Mouse (Mus musculus): Measurements from ENCODE around the gene Krt77. TPM values are rescaled to one million over a fixed set of nuclear protein-coding genes. Genes with fewer than 3 reads are reported as not detected.

The Krt77 gene
- polyA plus RNA-seq, 1 experiment from 2014 or later = not detected

Other genes with a start within 250 kb of the Krt77 start
- not detected in 2 replicates for gene Gm5414, start 241.5 kb downstream of the Krt77 start, polyA plus RNA-seq (2014; fragmentation: Nextera tagmentation; extraction: Ambion mirVana)
- not detected in 2 replicates for gene Gm5478, start 222.3 kb downstream of the Krt77 start, polyA plus RNA-seq (2014; fragmentation: Nextera tagmentation; extraction: Ambion mirVana)
- not detected in 2 replicates for gene Krt6b, start 189.4 kb downstream of the Krt77 start, polyA plus RNA-seq (2014; fragmentation: Nextera tagmentation; extraction: Ambion mirVana)
- gene Krt6a, start 175.4 kb downstream of the Krt77 start, polyA plus RNA-seq (2014; fragmentation: Nextera tagmentation; extraction: Ambion mirVana) = not detected in 2 replicates
- gene Krt5, start 156.8 kb downstream of the Krt77 start, polyA plus RNA-seq (2014; fragmentation: Nextera tagmentation; extraction: Ambion mirVana) = 1.8 and 1.9 TPM in 2 replicates
- not detected in 2 replicates for gene Krt71, start 126.6 kb downstream of the Krt77 start, polyA plus RNA-seq (2014; fragmentation: Nextera tagmentation; extraction: Ambion mirVana)
- gene Krt72, start 83.2 kb downstream of the Krt77 start, polyA plus RNA-seq (2014; fragmentation: Nextera tagmentation; extraction: Ambion mirVana) = 0.10 TPM in 1 of 2 replicates, not detected in the other
- 0.08 and 0.24 TPM in 2 replicates for gene Krt73, start 67.4 kb downstream of the Krt77 start, polyA plus RNA-seq (2014; fragmentation: Nextera tagmentation; extraction: Ambion mirVana)
- not detected in 2 replicates for gene Krt2, start 51.5 kb downstream of the Krt77 start, polyA plus RNA-seq (2014; fragmentation: Nextera tagmentation; extraction: Ambion mirVana)
- 1.5 and 1.8 TPM in 2 replicates for gene Krt1, start 18.9 kb downstream of the Krt77 start, polyA plus RNA-seq (2014; fragmentation: Nextera tagmentation; extraction: Ambion mirVana)
- not detected in 2 replicates for gene Krt76, start 23.2 kb upstream of the Krt77 start, polyA plus RNA-seq (2014; fragmentation: Nextera tagmentation; extraction: Ambion mirVana)
- gene Krt4, start 55.0 kb upstream of the Krt77 start, polyA plus RNA-seq (2014; fragmentation: Nextera tagmentation; extraction: Ambion mirVana) = not detected in 2 replicates
- 0.27 TPM in 1 of 2 replicates, not detected in the other for gene Krt79, start 70.6 kb upstream of the Krt77 start, polyA plus RNA-seq (2014; fragmentation: Nextera tagmentation; extraction: Ambion mirVana)
- gene Krt78, start 84.6 kb upstream of the Krt77 start, polyA plus RNA-seq (2014; fragmentation: Nextera tagmentation; extraction: Ambion mirVana) = 0.11 TPM in 1 of 2 replicates, not detected in the other
- gene Krt8, start 134.8 kb upstream of the Krt77 start, polyA plus RNA-seq (2014; fragmentation: Nextera tagmentation; extraction: Ambion mirVana) = 22.4 and 27.8 TPM in 2 replicates
- 20.5 and 22.7 TPM in 2 replicates for gene Krt18, start 158.5 kb upstream of the Krt77 start, polyA plus RNA-seq (2014; fragmentation: Nextera tagmentation; extraction: Ambion mirVana)
- 85.0 and 103 TPM in 2 replicates for gene Eif4b, start 204.1 kb upstream of the Krt77 start, polyA plus RNA-seq (2014; fragmentation: Nextera tagmentation; extraction: Ambion mirVana)
- 8.0 and 11.8 TPM in 2 replicates for gene Tns2, start 230.7 kb upstream of the Krt77 start, polyA plus RNA-seq (2014; fragmentation: Nextera tagmentation; extraction: Ambion mirVana)

Data from hindbrain, embryonic 11.5 days (tissue).